Mouse (Mus musculus): Measurements from ENCODE around the gene Zbtb38. TPM values are rescaled to one million over a fixed set of nuclear protein-coding genes. Genes with fewer than 3 reads are reported as not detected.
A peak's percentile ranks its signal among the peaks of the same experiment; 100 is the strongest.

The Zbtb38 gene
- total RNA-seq, 2 experiments from 2014 or later, result 6.0 to 7.1 TPM

DNA sequence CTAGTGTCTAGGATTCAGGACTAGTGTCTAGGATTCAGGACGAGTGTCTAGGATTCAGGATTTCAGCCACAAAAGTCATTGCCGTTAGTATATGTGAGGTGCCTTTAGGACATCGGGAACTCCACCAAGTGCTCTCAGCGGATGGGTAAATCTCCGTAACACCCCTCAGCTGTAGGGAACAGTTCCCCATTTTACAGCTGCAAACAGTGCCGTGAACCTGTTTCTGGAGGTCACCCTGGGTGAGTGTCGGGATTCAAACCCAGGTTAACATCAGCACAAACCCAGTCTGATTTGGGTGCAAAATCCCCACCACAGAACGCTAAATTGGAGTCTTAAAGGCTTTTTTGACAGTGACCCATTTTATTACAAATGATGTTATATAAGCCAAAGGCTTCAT lies 34.2 kb downstream of the Zbtb38 start:
- ATAC-seq (replicated peaks; ENCODE audit: low FRiP score, poor library complexity, severe bottlenecking), result no peak

- ATAC-seq (replicated peaks; ENCODE audit: low FRiP score, poor library complexity, severe bottlenecking), result no peak
Measured at GRCm38 (mm10) chr9:96717698-96718401, 34.8 kb downstream of the Zbtb38 start.

- ATAC-seq (replicated peaks; ENCODE audit: low FRiP score, poor library complexity, severe bottlenecking), result no peak
Measured at GRCm38 (mm10) chr9:96716735-96717444, 35.7 kb downstream of the Zbtb38 start.

- ATAC-seq (replicated peaks; ENCODE audit: low FRiP score, poor library complexity, severe bottlenecking), result no peak
Measured at GRCm38 (mm10) chr9:96716136-96716535, 36.5 kb downstream of the Zbtb38 start.

- ATAC-seq (replicated peaks; ENCODE audit: low FRiP score, poor library complexity, severe bottlenecking), result no peak
Measured at GRCm38 (mm10) chr9:96715171-96715570, 37.5 kb downstream of the Zbtb38 start.

- no peak for ATAC-seq (replicated peaks; ENCODE audit: low FRiP score, poor library complexity, severe bottlenecking)
Measured at GRCm38 (mm10) chr9:96713472-96714390, 38.9 kb downstream of the Zbtb38 start.

DNA sequence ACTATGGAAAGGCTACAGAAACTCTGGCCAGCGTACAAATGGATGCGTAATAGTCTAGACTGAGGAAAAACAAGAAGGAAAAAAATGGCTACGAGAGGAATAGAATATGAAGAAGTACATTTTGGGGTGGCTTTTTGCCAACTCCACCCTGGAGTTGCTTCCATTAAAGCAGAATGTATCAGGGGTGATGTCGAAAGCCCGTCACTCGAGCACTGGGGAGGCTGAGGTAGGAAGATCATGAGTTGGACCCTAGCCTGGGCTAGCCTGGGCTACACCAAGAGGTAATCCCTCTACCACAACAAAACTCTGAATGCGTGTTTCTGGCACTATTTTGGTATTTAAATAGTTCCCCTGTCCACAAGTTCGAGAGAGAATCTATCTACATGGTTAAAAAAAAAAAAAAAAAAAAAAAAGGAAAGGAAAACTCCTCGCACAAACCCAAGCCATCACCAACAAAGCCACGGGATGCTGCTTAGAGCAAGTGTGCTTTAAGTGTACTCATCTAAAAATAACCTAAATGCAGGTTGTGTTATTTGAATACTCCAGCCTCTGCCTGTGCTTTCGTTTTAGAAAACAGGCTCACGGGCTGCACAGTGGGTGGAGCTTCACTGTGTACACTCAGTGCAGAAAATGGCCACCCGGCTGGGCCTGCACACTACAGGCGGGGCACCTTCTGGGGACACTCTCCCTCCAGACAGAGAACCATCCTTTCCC lies 39.7 kb downstream of the Zbtb38 start:
- ATAC-seq (replicated peaks; ENCODE audit: low FRiP score, poor library complexity, severe bottlenecking), result peak; percentile 97

GRCm38 (mm10) chr9:96712045-96712444 lies 40.6 kb downstream of the Zbtb38 start:
- ATAC-seq (replicated peaks; ENCODE audit: low FRiP score, poor library complexity, severe bottlenecking), result no peak

DNA sequence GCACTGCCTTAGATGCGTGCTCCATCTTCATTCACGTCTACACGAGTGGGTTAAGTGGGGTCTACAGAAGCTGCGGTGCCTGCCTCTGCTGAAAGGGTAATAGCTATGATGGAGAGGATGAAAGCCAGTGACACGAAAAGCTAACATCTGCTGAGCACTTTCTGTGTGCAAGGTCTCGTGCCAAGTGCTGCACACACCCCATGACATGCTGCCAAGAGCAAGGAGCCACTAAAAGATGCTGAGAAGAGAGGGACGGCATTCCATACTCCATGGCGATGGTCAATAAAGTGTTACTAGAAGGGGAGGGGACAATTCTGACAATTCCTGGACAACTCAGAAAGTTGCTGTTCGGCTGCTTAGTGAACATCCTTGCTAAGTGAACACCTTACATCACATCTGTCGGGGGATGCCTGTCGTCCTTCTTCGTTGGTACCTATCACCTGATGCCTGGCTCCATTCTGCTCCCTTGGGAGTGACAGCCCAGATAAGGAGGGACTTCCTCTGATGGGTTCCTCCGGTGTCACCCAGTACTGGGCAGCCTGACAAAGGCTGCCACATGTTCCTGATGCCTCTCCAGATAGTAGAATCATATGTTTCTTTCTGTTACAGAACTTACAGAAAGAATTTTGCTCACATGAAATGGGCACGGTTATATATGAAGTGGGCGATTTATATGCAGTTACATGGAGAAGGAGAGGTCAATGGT lies 42.2 kb downstream of the Zbtb38 start:
- no peak for ATAC-seq (replicated peaks; ENCODE audit: low FRiP score, poor library complexity, severe bottlenecking)

- no peak for ATAC-seq (replicated peaks; ENCODE audit: low FRiP score, poor library complexity, severe bottlenecking)
Measured at GRCm38 (mm10) chr9:96708905-96709304, 43.7 kb downstream of the Zbtb38 start.

GRCm38 (mm10) chr9:96707964-96708363 lies 44.7 kb downstream of the Zbtb38 start:
- ATAC-seq (replicated peaks; ENCODE audit: low FRiP score, poor library complexity, severe bottlenecking), result no peak

- peak; percentile 81 for ATAC-seq (replicated peaks; ENCODE audit: low FRiP score, poor library complexity, severe bottlenecking)
Measured at GRCm38 (mm10) chr9:96705576-96706285, 46.9 kb downstream of the Zbtb38 start.

- no peak for ATAC-seq (replicated peaks; ENCODE audit: low FRiP score, poor library complexity, severe bottlenecking)
Measured at GRCm38 (mm10) chr9:96704935-96705334, 47.7 kb downstream of the Zbtb38 start.

GRCm38 (mm10) chr9:96701891-96702290 lies 50.7 kb downstream of the Zbtb38 start:
- ATAC-seq (replicated peaks; ENCODE audit: low FRiP score, poor library complexity, severe bottlenecking), result no peak

GRCm38 (mm10) chr9:96699276-96700035 lies 53.2 kb downstream of the Zbtb38 start:
- no peak for ATAC-seq (replicated peaks; ENCODE audit: low FRiP score, poor library complexity, severe bottlenecking)

- no peak for ATAC-seq (replicated peaks; ENCODE audit: low FRiP score, poor library complexity, severe bottlenecking)
Measured at GRCm38 (mm10) chr9:96696788-96697492, 55.7 kb downstream of the Zbtb38 start.

DNA sequence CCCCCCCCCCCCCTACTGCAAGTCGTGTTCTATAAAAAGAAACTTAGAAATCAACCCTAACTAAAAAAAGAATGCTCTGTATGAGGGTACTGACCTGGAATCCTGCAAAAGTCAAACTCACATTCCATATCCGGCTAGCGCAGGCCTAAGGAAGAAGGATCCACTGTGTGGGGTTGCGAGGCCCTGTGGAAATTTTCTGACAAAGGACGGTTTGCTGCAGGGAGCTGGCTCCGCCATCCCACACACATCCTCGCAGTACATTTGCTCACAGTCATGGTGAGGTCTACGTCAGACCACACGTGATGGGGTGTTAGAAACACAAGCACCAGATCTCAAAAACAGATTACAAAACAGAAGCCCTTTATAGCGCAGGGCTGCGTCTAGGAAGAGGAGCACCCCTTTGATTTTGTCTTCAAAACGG lies 56.5 kb downstream of the Zbtb38 start:
- ATAC-seq (replicated peaks; ENCODE audit: low FRiP score, poor library complexity, severe bottlenecking), result no peak
